Mouse (Mus musculus): ENCODE results near the gene Diexf.

Diexf gene

DNA sequence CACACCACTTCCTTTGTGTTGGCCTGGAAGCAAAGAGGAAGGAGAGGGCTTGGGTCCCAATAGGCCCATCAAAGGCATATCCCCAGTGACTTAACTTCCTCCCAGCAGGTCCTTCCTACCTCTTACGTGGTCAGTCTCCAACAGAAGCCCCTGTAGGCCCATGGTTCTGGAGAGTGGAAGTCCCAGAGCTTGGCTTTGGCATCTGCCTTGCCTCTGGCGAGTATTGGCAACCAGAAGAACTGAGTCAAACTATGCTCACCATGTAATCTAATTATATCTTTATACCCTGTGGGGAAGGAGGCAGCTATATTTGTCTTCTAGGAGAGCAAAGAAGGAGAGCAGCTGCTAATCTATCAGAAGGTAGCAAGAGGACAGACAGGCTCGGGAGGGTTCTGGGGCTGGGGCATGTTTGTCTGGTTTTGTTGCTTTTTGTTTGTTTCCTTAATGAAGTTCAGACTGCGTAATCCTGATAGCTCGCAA is 44.5 kb downstream of the Diexf start:
- no peak for DNase-seq

DNA sequence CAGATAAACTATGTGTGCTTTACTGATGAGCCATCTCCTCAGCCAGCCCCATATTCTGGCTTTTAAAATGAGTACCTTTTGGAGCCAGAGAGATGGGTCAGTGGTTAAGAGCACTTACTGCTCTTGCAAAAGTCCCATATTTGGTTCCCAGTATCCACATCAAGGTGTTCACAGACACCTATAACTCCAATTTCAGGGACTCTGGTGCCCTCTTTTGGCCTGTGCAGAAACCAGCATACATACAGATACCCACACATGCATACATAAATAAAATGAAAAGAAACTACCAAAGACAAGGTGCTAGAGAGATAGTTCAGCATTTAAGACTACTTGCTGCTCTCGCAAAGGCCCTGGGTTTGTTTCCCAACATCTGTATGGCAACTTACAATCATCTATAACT is 46.1 kb downstream of the Diexf start:
- no peak for DNase-seq

DNA sequence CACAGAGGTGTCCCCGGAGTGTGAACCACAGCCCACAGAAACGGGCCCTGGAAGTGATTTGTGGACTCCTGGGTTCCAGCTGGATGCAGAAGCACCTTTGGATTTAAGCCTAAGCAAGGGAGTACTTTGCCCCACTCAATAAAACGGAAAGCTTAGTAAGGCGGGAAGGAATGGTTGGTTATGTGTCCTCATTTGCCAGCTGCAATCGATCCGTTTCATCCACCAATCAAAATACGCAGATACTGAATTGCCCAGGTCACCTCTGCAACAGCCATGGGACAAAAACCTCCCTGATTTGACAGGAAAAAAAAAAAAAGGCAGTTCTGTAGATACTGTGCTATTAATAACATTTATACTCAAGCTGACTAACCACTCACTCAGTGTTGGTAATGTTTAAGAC is 47.0 kb downstream of the Diexf start:
- DNase-seq, result no peak

DNA sequence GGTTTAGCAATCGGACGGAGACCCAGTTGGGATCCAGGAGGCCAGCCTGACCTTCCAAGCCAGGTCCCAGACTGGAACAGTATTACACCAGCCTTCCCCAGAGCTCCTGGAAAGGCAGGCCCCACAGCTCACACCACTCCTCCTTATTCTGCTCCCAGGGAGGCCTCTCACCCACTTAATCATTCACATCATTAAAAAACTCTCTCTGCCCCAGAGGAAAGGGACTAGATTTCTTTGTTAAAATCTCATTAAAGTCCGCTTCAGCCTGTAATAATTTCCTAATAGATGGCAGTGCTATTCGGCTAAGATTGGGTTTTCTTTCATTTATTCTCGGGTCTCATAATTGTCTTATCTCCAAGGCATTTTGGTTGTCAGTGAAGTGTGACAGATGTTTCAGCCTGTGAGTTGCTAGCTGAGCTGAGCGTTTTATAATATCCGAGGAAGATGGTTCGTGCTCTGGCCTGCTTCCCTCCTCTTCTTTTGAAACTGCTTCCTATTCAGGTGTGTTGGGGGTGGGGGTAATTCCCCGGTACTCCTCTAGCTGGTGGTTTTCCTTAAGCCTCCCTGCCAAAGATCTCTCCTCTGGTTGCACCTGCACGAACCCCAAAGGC is 47.7 kb downstream of the Diexf start:
- peak in 1 of 2 experiments; percentile 21 for DNase-seq

DNA sequence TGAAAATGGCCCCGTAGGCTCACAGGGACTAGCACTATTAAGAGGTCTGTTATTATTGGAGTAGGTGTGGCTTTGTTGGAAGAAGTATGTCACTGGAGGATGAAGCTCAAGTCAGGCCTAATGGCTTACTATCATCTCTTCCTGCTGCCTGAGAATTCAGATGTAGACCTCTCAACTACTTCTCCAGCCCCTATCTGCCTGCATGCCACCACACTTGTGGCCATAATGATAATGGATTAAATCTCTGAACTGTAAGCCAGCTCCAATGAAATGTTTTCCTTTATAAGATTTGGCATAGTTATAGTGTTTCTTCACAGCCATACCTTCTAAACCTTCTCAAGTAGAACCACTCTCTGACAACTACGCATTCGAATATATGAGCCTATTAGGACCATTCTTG is 67.5 kb downstream of the Diexf start:
- DNase-seq, result no peak

DNA sequence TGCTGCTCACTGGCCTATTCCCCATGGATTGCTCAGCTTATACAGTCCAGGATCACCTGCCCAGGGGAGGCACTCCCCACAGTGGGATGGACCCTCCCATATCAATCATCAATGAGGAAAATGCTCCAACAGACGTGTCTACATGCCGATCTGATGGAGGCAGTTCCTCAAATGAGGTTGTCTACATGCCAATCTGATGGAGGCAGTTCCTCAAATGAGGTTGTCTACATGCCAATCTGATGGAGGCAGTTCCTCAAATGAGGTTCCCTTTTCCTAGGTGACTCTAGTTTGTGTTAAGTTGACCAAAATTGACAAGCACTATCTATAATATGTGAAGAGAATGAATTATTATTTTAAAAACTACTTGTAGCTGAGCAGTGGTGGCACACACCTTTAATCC is 69.9 kb downstream of the Diexf start:
- no peak for DNase-seq

DNA sequence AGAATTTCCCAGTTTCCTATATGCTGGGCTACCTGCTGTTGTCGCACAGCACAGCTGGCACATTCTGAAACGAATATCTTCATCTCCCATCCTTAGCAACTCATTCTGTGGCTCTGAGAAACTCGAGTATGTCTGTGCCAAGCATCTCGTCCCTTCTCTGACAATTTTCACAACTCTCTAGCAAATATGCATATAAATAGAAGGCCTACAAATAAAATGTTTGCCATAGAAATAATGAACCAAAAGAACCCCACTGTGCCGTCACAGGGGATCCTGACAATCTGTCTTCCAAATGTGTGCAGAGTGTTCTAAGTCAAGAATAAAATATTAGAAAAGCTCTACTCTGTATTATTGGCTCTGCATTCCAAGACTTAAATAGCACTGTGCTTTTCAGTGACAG is 70.5 kb downstream of the Diexf start:
- DNase-seq, result no peak

DNA sequence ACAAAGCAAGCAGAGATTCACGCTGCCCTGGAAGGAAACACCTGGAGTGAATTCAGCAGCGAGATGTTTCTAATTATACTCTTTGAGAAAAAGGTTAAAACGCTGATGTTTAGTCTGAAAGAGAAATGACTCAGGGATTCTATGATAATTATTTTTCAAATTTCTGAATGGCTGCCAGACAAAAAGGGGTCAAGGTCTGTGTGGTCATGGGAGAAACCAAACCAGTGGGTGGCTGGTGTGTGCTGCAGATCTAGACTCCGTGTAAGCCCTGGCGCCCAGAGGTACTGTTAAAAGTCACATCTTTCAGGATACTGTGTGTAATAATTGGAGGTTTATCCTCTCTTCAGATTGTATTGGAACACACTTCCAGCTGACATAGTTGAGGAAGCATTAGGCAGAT is 75.7 kb downstream of the Diexf start:
- no peak for DNase-seq

DNA sequence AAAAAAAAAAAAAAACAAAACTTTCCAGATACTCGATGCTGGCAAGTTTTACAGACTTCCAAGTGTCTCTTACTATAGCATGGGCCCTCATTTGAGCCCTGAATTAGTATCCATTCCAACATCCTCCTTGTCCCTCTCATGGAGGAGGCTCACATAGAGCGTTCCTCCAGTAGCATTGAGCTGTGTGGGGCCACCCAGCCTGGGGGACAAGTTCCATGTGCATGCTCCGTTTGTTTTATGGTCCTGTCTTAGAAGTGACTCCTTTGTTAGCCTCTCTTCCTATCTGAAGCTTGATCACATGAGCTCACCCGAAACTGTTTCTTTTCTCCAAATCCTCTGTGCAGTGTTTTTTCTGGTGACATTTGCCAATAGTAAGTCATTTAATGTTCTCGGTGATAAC is 77.0 kb downstream of the Diexf start:
- DNase-seq, result no peak

DNA sequence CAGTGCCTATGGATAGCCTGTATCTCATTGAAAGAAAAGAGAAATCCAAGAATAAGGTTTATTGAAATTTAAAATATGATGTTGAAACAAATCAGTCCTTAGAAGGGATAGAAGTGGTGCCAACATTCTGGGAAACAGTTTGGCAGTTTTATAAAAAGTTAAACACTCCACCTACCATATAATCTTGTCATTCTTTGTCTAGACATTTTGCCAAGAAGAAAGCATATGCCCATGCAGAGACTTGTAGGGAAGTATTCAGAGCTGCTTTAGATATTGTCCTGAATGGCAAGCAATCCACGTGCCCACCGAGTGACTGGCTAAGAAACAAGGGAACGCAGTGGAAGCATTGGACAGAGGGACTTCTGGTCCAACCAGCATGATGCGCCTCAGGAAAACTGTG is 82.5 kb downstream of the Diexf start:
- DNase-seq, result no peak

DNA sequence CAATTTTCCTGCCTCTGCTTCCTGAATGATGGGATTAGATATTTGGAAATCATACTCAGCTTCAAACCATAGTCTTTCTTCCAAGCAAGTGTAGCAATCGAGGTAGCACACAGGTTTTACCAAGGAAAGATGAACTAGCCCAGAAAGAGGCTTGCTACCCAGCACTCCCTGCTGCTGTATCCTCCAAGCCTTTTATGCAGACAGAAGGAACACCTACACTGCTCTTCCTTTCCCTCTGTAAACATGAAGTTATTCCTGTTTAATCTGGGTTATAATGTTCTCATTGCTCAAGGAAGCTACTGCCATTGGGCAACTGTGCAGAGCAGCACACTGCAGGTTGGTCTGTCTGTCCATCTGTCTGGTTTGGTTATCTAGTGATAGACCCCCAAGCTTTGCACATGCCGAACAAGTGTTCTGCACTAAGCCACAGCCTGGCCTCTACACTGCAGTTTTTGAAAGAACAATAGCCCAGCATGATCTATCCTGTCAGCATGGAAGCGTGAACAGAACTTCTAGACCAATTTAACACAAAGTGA is 87.2 kb downstream of the Diexf start:
- DNase-seq, result no peak
